Mouse (Mus musculus) cerebellum, adult 11-12 months (tissue): ENCODE results near the gene Tmed1.
"Not testable (repeated sequence)": the region's sequence is repeated elsewhere in the genome, so short reads cannot be mapped to it uniquely, and the experiment has no call there.

Experiments
- DNase-seq: peaks from one replicate; pipeline ENCODE4 v3.0.0; 2022

The Tmed1 gene

DNA sequence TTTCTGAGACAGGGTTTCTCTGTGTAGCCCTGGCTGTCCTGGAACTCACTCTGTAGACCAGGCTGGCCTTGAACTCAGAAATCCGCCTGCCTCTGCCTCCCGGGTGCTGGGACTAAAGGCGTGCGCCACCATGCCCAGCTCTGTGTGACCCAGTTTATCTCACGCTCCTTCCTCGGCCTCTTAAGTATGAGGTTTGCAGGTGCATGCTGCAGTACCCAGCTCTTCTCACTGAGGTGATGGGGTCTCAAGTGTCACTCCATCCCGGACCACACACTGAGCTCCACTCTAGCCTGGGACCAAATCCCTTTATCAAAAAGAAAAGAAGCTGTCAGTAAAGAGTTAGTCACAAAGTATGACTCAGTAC, 45.5 kb downstream of the Tmed1 start:
- DNase-seq = not testable (repeated sequence)

DNA sequence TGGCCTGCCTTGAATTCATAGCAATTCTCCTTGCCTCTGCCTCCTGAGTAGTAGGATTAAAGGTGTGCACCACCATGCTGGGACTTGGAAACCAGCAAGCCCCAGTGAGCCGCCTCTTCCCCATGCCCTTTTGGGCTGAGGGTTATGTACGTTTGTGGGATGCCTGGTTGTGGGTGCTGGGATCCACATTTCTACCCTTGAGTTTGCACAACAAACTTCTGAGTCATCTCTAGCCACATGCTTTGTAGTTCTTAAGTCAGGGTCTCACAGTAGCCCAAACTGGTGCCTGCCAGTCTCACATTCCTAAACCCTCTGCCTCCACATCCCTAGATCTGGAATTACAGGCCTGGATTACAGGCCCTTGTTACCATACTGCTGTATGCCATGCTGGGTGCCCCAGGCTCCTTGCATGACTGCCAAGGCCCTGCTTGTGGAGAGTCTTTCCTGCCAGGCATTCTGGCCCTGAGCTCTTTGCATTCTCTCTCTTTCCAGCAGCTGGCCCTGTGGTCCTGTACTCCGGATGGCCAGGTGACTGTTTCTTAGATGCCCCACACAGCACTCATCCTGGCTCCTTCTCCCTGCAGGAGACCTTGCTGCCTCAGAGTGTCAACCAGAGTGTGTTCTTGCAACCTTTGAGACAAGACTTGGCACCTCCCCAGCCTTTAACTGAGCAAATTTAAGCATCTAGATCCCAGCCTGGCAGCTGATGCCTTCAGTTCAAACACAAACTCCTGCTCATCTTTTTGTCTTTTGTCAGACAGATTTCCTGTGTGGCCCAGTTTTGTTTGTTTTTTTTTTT, 46.1 kb downstream of the Tmed1 start:
- peak; percentile 72 for DNase-seq

DNA sequence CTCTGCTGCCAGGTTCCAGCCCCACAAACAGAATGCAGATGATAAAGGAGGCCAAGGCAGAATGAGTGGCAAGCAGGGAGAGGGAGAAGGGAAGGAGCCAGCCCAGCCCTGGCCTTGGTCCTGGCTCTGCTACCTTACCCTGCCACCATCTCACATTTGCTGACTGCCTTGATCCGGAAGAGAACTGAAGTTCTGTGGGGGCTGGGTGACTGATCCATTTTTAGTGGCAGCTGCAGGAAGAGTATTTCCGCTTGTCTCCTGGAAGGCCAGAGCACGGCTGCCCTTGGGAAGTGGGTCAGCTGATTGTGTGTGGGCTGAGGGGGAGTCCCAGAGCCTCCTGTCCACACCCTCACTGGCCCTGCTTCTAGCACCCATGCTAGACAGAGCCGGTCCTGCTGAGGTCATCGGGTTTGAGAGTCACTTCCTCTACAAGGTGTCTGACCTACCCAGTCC, 46.9 kb downstream of the Tmed1 start:
- no peak for DNase-seq

DNA sequence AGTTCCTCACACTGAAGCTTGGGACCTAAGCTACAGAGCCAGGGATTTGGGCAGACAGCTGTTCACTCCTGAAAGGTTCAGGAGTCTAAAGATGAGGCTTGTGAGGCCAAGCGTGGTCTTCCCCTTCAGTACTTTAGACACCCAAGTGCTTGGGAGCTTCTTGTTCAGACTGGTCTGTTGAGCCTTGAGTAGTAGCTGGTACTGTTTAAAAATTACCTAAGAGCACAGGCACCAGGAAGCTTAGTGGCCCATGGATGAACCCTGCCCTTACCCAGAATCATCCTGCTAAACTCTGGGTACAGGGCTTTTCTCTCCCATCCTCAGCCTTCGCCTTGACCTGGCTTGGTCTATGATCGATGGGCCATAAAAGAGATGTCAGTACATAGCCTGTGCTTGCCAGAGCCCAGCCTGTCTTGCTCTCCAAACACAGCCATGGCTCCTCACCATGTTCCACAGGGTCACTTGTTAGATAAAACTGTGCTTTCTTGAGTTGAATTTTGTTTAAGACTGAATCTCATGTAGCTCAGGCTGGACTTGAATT, 49.6 kb downstream of the Tmed1 start:
- no peak for DNase-seq

DNA sequence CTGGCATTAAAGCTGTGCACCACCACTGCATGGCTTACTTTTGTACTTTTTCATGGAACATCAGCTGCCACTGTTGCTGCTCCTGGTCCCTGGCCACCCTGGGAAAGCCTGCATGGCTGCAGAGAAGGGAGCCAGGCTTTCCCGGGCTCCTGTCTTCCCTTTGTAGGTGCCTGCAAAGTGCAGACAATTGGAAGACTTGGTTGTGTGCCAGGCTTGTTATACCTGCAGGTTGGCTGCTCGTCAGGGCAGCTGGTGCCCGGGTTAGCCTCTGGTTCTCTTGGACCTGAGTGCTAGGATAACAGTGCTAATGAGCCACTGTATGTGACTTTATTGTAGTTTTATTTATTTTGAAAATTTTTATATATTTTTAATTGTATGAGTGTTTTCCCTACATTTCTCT, 51.2 kb downstream of the Tmed1 start:
- DNase-seq = peak; percentile 41
